Mouse (Mus musculus) CD8-positive naive resting alpha-beta T cell, adult 2 months (primary cell): Measurements from ENCODE around the gene Acd.

Experiments used
- DNase-seq, 2 experiments: peaks; one replicate each; pipeline ENCODE4 v3.0.0; 2022; ENCODE audit warnings: low read depth in 2 of 2, low spot score in 2 of 2

Acd gene

DNA sequence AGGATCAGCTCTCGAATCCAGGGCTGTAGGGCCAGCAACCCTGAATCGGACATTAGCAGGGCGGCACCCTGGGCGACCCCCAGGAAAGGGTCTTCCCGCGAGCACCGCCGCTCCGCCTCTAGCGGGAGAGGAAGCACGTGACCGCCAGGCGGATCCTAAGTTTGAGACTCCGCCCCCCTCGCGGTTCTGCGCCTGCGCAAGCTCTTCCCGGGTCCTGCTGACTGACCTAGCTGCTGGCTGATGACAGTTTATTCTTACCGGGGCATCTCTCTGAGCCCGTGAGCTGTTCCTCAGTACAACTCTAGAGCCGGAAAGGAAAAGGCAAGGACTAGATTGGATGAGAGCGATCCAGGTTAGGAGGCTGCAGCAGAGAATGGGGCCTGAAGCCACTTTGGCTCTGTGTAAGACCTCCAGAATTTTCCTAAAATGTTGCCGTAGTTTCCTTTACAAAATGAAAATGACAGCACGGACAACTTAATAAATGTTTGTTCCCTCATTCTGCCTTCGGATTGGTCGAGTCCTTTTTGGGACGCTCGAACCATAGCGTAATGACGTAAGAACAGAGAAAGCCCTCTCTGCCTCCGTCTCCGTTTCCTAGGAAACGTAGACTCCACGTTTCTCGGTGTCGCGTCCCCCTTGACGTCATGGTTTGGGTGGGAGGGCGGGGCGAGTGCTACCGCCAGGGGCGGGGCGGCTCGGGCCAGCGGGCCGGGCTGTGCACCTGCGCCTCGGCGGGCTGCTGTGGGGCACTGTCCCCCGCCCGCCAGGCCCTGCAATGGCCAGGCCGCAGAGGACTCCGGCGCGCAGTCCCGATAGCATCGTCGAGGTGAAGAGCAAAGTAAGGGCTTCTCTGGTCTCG is at the start of gene Acd, which contains the start of gene Pard6a:
TSS of gene Acd (minus strand) at position 137 of the 859 bp plus-strand sequence.
TSS of gene Pard6a (plus strand) at position 183 of the 859 bp plus-strand sequence.
- peak; percentile 88 to 94 for DNase-seq

DNA sequence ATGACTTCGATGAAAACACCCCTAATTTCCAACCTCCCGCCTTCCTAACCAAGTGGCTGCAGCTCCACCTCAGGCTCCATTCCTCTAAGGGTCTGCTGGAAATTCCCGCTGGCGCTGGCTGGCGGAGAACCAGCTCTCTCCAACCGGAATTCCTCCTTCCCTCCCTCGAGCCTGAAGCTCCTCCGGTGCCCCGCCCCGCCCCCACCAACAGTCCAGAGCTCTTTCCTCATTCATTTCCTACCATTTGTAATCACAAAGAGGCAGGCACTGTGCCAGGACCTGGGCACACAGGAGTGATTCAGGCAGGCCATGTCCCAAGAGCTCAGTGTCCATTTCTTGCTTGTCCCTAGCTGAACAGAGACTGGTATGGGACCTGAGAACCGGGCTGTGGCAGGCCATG is 49.7 kb upstream of the Acd start:
- DNase-seq, result no peak

DNA sequence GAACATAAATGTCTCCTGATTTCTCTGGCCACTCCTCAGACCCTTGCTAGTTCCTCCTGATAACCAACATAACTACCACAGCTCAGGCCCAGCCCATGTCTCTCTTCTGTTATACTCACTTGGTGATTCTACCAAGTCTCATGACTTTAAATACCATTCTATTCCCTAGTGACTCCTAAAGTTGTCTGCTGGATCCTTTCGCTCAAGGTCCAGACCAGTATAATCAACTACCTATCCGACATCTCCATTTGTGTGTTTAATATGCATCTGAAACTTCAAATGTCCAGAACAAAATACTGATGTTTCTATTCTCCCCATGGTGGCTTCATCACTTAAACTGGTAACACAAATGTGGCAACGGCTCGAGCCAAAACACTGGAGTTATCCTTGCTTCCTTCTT is 42.4 kb upstream of the Acd start:
- DNase-seq, result no peak

DNA sequence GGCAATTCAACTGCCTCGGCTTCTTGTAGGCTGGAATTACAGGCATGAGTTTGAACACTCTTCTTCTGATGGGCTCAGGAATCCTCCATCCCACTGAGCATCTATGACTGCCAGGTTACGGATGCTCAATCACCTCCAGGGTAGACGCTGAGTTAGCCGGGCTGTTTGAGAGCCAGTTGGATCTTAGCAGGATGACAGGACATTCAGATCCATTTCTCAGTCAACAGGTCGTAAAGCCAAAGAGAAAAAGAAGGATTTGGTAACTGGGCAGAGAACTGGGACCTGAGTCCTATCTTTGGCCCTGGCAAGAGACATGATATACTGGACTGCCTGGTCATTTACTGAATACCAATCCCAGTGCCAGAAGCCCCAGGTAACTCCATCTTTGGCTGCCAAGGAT is 38.3 kb upstream of the Acd start:
- no peak for DNase-seq

DNA sequence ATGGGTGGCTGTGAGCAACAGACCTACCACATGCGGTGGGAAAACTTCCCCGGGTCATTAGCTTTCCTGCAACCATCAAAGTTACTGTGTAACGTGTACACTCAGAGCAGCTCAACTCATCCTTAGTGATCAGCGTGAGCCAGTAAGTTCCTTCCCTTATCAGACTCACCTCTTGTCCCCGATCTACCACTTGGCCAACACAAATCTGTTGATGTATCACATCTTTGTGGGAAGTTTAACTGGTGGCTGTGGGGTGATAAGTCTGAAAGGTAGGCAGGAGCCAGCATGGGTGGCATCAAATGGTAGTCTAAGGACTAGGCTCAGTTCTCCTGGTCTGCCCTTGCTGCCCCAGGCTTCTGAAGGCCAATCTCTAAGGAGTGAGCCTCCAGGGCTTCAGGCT is 31.3 kb upstream of the Acd start:
- no peak for DNase-seq

DNA sequence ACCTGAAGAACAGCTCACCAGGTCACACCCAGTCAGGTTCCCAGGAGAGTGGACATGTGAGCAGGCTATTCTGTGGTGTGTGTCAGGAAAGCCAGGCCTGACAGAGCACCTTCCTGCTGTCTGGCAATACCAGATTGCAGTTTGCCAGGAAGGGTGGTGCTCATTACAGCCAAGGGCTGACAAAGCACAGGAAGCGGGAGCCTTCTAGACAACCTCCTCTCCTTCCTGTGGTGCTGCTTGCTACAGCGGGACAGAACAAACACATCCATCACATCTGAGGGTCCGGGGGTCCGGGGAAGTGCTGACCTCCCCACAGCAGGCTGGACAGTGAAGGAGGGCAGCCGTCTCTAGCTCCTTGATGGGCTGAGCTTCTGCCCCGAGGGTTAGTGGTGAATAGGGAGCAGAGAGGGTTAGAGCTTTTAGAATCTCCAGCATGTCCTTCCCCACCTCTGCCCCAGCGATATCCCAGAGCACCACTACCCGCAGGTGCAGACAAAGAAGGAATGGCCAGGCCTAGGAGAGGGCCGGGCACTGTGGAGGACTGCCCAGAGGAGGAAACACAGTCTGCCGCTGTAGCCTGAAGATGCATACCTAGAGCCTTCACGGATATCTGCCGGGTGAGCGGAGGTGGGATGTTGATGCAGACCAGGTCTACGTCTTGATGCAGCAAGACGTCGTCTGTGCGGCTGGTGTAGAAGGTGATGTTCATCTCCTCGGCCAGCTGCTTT is 26.7 kb upstream of the Acd start:
- peak; percentile 39 to 42 for DNase-seq

DNA sequence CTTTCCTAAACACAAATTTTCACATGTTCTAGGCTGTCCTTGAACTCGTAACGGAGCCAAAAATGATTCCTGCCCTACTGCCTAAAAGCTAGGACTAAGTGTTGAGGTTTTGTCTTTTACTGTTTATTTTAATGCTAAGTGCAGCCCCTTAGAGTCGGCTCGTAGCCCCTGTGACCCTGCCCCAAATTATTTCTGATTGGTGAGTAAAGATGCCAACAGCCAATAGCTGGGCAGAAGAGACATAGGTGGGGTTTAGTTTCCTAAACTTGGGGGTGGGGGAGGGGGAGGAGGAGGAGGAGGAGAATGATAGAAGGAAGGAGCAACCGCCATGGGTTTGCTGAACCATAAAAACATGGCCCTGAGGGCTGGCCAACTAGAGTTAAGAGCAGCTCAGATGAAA is 24.8 kb upstream of the Acd start:
- no peak for DNase-seq

DNA sequence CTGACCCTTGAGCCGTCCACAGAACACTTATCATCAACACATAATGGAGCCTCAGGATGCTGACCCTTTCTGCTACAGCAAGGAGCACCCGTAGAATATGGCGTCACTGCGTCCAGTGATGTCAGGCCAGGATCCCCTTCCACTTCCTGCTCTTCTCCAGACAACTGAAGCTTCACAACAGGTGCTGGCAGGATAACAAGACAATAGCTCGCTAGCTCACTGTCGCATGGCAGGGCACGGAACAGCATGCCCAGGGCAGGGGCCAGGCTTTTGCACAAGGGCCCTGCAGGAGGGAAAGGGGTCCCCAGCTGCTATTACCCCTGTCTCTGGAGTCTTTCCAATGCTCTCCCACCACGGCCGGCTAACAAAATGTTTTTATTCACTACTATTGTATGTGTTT is 22.0 kb upstream of the Acd start:
- DNase-seq, result no peak

DNA sequence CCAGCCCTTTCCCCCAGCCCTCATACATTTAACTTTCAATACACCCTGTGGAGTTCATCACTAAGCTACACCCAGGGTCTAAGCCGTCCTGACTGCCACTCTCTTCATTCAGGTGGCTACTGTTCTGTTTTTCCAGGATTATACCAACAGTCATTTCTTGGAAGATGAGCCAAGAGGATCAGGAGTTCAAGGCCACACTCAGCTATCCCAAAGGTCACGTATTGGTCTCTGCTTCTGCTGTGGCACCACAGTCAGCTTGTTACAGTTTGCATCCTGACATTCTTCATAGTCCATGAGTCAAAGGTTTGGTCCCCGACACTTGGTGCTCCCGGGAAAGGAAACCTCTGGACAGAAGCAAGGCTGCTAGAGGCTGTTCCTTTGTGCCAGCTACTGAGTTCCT is 18.7 kb upstream of the Acd start:
- no peak for DNase-seq

DNA sequence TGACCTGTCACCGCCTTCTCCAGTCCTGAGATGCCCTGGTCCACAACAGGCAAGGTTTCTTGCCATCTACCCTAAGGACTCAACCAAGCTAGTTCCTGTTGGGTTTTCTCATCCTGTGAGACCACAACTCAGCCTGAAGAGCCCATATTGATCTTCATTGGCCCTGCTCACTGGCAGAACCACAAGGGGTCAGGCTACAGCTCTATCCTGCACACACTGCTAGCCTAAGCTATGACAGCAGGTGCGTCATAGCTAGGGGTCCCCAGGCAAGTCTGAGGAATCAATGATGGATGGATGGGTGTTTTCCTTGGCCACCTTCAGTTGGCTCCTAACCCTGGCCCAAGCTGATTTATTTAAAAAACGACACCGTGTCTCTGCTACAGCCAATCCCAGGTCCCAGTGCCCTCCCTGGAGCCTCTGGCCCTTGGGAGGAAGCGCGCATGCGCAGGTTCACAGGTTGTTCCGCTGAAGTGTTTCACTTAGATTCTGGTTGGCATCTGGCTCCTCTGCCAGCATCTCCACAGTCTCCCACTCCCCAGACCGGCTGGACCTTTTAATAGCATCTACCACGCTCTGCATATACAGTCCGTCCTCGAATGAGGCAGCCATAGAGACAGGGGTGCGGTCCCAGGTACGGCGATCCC is 15.5 kb upstream of the Acd start:
- no peak for DNase-seq

DNA sequence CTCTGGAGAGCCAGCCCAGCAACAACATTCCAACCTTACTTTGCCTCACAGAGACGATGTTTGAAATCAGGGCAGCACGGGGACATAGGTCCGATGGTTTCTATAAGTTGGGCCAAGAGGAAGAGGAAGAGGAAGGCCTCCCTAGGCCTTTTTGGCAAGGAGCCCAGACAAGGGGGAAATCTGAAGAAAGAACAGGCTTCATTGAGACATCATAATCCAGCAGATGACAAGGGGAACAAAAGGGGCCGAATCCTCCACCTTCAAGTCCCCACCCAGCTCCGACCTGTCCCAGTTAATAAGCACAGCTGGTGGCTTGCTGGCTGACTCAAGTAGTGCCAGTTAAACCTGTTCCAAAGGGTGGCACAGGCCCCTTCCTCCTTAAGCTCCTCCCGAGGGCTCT is 14.1 kb upstream of the Acd start:
- no peak for DNase-seq

DNA sequence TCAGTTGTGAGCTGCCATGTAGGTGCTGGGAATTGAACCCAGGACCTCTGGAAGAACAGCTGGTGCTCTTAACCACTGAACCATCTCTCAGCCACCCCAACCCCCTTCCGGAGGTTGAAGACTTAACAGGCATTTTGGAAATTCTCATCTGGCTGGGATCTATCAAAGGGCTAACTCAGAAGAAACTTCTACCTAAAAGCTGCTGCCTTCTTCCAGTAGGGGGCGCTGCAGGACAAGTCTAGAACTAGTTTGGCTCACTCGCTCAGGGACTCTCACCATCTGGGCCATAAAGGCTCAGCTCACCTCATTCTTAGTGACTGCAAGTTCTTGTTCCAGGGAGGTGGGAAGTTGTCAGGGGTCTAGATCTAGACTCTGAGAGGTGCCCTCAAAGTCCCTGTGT is 13.2 kb upstream of the Acd start:
- DNase-seq, result peak; percentile 91 to 92

DNA sequence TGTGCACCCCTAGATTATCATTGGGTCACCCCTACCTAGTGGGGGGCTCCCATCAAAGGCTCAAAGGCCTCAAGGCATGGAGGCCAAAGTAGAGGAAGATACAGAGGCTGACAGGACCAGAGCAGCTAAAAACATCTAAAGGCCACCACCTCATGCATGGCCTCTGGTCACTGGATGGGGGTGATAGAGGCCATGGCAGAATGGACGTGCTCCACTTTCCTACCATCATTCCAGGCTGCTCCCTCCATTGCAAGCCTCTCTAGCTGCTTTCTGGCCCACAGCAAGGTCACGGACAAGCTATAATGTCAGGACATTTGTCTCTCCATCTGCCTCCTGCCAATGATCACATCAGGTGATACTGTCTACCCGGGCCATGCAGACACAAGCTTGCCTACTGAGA is 11.4 kb upstream of the Acd start:
- DNase-seq, result no peak

DNA sequence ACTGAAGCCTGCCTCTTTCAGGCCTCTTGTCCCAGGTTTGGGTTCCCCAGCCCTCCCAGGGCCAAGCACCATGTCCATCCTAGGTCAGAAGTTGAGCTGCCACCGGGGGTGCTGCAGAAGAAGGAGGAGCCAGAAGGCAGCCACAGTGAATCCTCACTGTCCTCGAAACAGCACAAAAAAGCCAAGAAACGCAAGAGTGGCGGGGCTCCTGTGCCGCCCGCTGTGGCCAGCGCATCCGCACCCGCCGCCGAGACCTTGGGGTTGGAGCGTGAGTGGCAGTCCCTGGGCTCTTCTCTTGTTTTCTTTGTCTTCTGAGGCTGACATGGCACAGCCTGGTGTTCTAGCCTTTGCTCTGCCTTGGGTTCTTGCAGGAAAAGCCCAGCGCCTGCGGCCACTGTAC is 8.4 kb upstream of the Acd start:
- DNase-seq, result no peak

DNA sequence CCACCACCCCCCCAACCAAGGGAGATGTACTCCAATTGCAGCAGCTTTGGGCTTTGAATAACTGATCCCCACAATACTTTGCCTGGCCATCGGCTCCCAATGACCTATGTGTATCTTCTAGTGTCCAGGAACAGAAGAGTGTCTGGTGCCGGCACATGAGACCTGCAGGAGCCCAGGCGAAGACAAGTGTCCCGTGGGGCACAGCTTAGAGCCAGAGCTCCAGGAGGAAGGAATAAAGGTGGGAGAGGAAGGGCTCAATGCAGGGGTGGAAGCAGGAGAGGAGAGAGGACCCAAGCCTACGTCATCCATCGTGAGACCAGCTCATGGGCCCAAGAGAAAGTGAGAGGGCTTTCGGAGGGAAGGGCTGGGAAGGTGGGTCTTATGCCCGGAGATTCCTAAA is 7.8 kb upstream of the Acd start:
- no peak for DNase-seq

DNA sequence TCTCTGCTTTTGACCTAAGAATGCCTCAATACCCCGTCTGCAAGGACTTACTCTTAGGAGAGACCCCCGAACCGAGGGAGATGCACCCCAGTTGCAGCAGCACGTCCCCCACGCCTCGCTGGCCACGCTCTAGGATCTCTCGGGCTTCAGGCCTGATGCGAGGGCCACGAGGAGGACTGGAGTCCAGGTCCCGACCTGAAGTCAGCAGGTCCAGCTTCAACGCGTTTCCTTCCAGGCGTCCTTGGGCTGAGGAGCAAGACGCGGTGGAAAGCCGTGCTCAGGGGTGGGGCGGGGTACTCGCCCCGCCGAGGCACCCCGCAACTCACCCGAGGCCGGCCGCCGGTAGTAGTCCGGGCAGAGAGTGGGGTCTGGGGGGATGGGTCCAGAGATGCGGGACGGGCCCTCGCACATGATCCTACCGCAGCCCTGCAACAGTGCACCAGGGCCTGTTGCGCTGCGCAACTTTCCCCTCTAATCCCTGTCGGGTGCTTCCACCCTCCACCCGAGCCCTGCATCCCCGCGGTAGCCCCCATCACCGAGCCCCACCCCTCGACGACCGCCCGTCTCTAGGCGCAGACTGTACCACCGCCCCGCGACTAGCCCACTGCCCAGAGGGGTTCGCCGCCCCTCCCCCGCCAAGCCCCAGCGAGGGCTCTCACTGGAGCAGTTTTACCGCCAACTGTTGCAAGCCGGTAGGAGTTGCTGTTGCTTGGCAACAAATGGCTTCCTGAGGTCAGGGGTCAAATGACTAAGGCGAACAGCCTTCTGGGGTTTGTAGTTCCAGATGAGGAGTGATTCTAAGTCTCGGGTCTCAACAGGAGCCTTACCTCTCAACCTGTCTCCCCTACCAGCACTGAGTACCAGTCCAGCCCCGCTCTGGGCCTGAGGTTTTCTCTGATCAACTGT is 6.8 kb upstream of the Acd start, which contains the start of the genes 4933405L10Rik and Enkd1:
TSS of gene 4933405L10Rik (plus strand) at position 158 of the 906 bp plus-strand sequence.
TSS of gene Enkd1 (minus strand) at position 713 of the 906 bp plus-strand sequence.
- DNase-seq, result peak; percentile 61 to 84

DNA sequence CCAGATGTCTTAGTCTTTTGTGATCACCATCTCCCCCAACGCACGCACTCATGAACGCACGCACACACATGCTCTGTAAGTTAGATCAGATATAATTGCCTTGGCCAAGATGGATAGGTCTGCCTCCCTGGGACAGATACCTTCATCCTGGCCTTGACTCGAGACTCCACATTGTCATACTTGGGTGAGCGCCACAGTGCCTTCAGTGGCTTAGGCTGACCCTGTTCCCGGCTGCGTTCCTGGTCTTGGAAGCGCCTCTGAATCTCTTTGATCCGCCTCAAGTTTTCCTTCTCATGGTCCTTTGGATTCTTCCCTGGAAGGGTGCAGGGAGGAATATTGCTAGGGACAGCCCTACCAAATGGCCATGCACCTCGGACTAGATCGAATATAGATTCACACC is 5.5 kb upstream of the Acd start:
- DNase-seq, result no peak

DNA sequence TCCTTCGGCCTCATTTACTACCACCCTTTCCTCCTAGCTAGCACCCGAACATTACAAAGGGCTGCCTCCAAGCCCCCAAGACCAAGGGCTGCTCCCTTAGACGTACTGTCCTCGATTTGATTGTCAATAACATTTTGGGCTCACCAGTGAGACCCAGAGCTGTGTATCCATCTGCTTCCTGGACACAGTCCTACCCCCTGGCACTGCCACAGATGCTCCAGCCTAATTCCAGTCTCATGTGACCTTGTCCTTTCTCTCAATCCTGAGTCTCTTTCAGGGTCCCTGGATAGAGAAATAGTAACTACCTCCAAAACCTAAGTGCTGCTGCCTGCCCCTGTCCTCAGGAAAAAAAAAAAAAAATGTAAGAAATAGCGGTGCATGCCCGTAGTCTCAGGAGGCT is 4.1 kb upstream of the Acd start:
- DNase-seq, result no peak

DNA sequence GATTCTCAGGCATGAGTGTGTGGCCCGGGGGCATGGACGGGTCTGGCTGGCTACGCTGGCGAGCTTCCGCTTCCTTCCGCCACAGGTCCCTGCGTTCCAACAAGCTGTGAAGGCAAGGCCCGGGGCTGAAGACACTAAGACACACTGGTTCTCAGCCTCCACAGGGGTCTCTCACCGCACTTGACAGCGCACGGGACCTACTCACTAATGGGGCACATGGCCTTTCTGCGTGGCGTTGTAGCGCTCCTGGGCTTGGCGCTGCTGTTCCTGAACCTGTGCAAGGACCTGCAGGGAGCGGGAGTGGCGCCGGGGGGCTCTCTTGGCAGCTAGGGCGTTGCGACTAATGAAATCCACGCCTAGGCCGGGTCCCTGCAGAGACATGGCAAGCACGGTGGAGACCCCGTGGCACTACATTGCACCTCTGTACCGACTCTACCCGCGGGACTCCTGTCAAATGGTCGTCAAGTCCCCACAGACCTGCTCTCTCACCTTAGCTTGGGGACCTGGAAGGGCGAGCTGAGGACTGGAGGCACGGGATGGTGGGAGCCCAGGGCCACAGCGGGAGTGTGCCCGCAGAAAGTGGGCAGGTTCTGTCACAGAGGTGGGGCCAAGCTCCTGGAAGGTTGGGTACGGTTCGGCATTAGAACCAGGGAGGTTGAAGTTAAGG is 3.4 kb upstream of the Acd start:
- DNase-seq, result no peak

DNA sequence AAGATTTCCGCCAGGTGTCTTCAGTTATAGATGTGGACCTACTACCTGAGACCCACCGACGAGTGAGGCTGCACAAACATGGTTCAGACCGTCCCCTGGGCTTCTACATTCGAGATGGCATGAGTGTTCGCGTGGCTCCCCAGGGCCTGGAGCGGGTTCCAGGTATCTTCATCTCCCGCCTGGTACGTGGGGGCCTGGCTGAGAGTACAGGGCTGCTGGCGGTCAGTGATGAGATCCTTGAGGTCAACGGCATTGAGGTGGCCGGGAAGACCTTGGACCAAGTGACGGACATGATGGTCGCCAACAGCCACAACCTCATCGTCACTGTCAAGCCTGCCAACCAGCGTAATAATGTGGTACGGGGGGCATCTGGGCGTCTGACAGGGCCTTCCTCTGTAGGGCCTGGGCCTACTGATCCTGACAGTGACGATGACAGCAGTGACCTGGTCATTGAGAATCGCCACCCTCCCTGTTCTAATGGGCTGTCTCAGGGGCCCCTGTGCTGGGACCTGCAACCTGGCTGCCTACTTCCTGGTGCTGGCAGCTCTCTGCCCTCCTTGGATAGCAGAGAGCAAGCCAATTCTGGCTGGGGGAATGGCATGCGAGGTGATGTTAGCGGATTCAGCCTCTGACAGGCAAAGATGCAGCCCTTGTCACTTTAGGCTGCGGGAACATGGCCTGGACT is 2.0 kb upstream of the Acd start:
- DNase-seq, result no peak
